Mouse (Mus musculus): ENCODE measurements around the gene Ugt1a9. TPM values are rescaled to one million over a fixed set of nuclear protein-coding genes. Genes with fewer than 3 reads are reported as not detected.

Gene Ugt1a9
- polyA plus RNA-seq, 1 experiment from 2014 or later = not detected

- H3K27me3 ChIP-seq (ENCODE audit: control insufficient read depth, insufficient read depth, low read length) = no peaks in the 10 kb centered on the region
- DNase-seq (ENCODE audit: low spot score) = no peak
- H3K9me3 ChIP-seq (replicated peaks; ENCODE audit: control insufficient read depth, low read length) = no peaks in the 10 kb centered on the region; the same call in 1 of the 2 replicates
- no peak overlapping the region for H3K4me3 ChIP-seq (ENCODE audit: low read depth, low read length)
- H3K9ac ChIP-seq (replicated peaks; ENCODE audit: low read length) = no peak overlapping the region
- H3K4me1 ChIP-seq (ENCODE audit: control insufficient read depth, insufficient read depth, low read length) = no peaks in the 10 kb centered on the region
- H3K36me3 ChIP-seq (replicated peaks; ENCODE audit: control insufficient read depth, insufficient read depth, low read depth, low read length) = no peaks in the 10 kb centered on the region
- no peak overlapping the region for H3K4me2 ChIP-seq (ENCODE audit: low read depth, low read length)
- H3K27ac ChIP-seq (replicated peaks; ENCODE audit: low read depth, low read length) = no peak overlapping the region
- WGBS = 61% methylated on average over 2 of the region's 2 CpGs
- no peak for ATAC-seq (replicated peaks; ENCODE audit: insufficient number of reproducible peaks, low FRiP score, low TSS enrichment, low read depth)
These were observed 129.4 kb downstream of the Ugt1a9 start for GRCm38 (mm10) chr1:88199996-88200395.

- DNase-seq (ENCODE audit: low spot score) = no peak
- 86% methylated on average over 7 of the region's 7 CpGs for WGBS
- Histone ChIP-seq H3K4me2 (ENCODE audit: low read depth, low read length) (no peak within 1 kb of the TSS), H3K4me1 (ENCODE audit: control insufficient read depth, insufficient read depth, low read length) (no peaks in the 10 kb centered on the region), H3K4me3 (ENCODE audit: low read depth, low read length) (no peak within 1 kb of the TSS), H3K27me3 (ENCODE audit: control insufficient read depth, insufficient read depth, low read length) (no peaks in the 10 kb centered on the region), H3K9me3 (replicated peaks; ENCODE audit: control insufficient read depth, low read length) (no peaks in the 10 kb centered on the region; the same call in 1 of the 2 replicates), H3K9ac (replicated peaks; ENCODE audit: low read length) (no peak within 1 kb of the TSS), H3K27ac (replicated peaks; ENCODE audit: low read depth, low read length) (no peak within 1 kb of the TSS), H3K36me3 (replicated peaks; ENCODE audit: control insufficient read depth, insufficient read depth, low read depth, low read length) (no peaks in the 10 kb centered on the region)
- no peak for ATAC-seq (replicated peaks; ENCODE audit: insufficient number of reproducible peaks, low FRiP score, low TSS enrichment, low read depth)
These were observed 129.9 kb downstream of the Ugt1a9 start, which contains the start of gene Ugt1a2 for GRCm38 (mm10) chr1:88200456-88200855. TSS of gene Ugt1a2 (plus strand) at chr1:88200601.

DNA sequence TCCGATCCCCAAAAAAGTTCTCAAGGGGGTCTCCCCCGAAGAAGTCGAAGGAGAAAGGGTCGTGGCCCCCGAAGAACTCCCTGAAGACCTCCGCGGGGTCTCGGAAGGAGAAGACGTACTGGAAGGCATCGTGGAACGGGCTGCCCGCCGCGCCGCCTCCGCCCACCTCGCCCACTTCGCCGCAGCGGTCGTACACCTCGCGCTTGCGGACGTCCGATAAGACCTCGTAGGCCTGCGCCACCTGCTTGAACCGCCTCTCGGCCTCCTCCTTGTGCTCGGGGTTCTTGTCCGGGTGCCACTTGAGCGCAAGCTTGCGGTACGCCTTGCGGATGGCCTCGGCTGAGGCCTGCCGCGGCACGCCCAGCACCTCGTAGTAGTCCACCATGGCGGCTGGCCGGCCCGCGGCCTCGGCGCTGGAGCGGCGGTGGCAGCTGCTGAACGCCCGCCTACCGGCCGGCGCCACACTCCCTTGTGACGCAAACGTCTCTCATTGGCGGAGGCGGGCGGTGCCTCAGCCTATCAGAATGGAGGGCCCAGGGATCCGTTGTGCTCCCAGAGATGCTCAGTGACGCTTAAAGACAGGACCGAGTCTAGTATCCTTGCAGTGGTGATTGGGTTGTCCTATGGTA lies 134.8 kb downstream of the Ugt1a9 start, which contains the start of gene Dnajb3:
Gene Dnajb3 (minus strand): TSS at position 489 of the 629 bp plus-strand sequence.
- peak within 1 kb of the TSS; percentile 78 for H3K9ac ChIP-seq (replicated peaks; ENCODE audit: low read length)
- H3K4me3 ChIP-seq (ENCODE audit: low read depth, low read length) = peak within 1 kb of the TSS; percentile 42
- ATAC-seq (replicated peaks; ENCODE audit: insufficient number of reproducible peaks, low FRiP score, low TSS enrichment, low read depth) (peak; percentile 99), DNase-seq (ENCODE audit: low spot score) (peak; percentile 90)
- no peaks in the 10 kb centered on the region for H3K36me3 ChIP-seq (replicated peaks; ENCODE audit: control insufficient read depth, insufficient read depth, low read depth, low read length)
- peak within 1 kb of the TSS; percentile 71 for H3K4me2 ChIP-seq (ENCODE audit: low read depth, low read length)
- no peaks in the 10 kb centered on the region for H3K4me1 ChIP-seq (ENCODE audit: control insufficient read depth, insufficient read depth, low read length)
- H3K27ac ChIP-seq (replicated peaks; ENCODE audit: low read depth, low read length) = no peak within 1 kb of the TSS
- no peaks in the 10 kb centered on the region for H3K27me3 ChIP-seq (ENCODE audit: control insufficient read depth, insufficient read depth, low read length)
- H3K9me3 ChIP-seq (replicated peaks; ENCODE audit: control insufficient read depth, low read length) = no peaks in the 10 kb centered on the region; the same call in 1 of the 2 replicates
- 5% methylated on average over 62 of the region's 62 CpGs for WGBS

GRCm38 (mm10) chr1:88206843-88207479 lies 136.4 kb downstream of the Ugt1a9 start:
- no peak overlapping the region for H3K4me2 ChIP-seq (ENCODE audit: low read depth, low read length)
- no peak for DNase-seq (ENCODE audit: low spot score)
- no peak for ATAC-seq (replicated peaks; ENCODE audit: insufficient number of reproducible peaks, low FRiP score, low TSS enrichment, low read depth)
- H3K4me1 ChIP-seq (ENCODE audit: control insufficient read depth, insufficient read depth, low read length) = no peaks in the 10 kb centered on the region
- H3K9me3 ChIP-seq (replicated peaks; ENCODE audit: control insufficient read depth, low read length) = peaks cover 7% of the 10 kb centered on the region
- no peak overlapping the region for H3K9ac ChIP-seq (replicated peaks; ENCODE audit: low read length)
- no peak overlapping the region for H3K27ac ChIP-seq (replicated peaks; ENCODE audit: low read depth, low read length)
- 73% methylated on average over 2 of the region's 2 CpGs for WGBS
- no peaks in the 10 kb centered on the region for H3K36me3 ChIP-seq (replicated peaks; ENCODE audit: control insufficient read depth, insufficient read depth, low read depth, low read length)
- H3K4me3 ChIP-seq (ENCODE audit: low read depth, low read length) = no peak overlapping the region
- H3K27me3 ChIP-seq (ENCODE audit: control insufficient read depth, insufficient read depth, low read length) = no peaks in the 10 kb centered on the region

DNA sequence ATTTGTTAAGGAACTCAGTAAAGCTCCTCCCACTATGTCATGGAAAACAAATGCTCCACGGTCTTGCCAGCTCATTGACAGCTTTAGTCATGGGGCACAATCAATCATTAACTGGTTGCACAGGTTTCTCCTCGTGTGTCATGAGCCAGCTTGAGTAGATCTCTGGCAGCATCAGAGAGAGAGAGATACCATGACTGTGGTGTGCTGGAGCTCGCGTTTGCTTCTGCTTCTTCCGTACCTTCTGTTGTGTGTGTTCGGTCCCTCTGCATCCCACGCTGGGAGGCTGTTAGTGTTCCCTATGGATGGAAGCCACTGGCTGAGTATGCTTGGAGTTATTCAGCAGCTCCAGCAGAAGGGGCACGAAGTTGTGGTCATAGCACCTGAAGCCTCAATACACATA lies 141.2 kb downstream of the Ugt1a9 start, which contains the start of gene Ugt1a1:
Gene Ugt1a1 (plus strand): TSS at position 148 of the 400 bp plus-strand sequence.
- 72% methylated on average over 8 of the region's 8 CpGs for WGBS

DNA sequence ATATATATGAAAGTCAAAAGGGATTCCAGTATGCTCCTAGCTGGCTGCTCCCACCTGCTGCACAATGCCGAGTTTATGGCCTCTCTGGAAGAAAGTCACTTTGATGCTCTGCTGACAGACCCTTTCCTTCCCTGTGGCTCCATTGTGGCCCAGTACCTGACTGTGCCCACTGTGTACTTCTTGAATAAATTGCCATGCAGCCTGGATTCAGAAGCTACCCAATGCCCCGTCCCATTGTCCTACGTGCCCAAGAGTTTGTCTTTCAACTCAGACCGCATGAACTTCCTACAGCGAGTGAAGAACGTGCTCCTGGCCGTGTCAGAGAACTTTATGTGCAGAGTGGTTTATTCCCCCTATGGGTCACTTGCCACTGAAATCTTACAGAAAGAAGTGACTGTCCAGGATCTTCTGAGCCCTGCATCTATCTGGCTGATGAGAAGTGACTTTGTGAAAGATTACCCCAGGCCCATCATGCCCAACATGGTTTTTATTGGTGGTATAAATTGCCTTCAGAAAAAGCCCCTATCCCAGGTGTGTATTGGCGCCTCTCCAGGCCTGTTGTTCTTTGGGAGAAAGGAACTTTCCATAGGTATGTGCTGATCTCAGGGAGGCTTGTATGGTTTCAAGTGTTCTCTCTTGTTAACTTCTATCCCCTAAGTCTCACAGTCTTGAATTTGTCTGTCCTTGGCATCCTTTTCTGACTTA lies 141.9 kb downstream of the Ugt1a9 start:
- ATAC-seq (replicated peaks; ENCODE audit: insufficient number of reproducible peaks, low FRiP score, low TSS enrichment, low read depth) (no peak), DNase-seq (ENCODE audit: low spot score) (peak; percentile 1)
- Histone ChIP-seq H3K27ac (replicated peaks; ENCODE audit: low read depth, low read length) (no peak overlapping the region), H3K9ac (replicated peaks; ENCODE audit: low read length) (no peak overlapping the region), H3K27me3 (ENCODE audit: control insufficient read depth, insufficient read depth, low read length) (no peaks in the 10 kb centered on the region), H3K4me3 (ENCODE audit: low read depth, low read length) (no peak overlapping the region), H3K36me3 (replicated peaks; ENCODE audit: control insufficient read depth, insufficient read depth, low read depth, low read length) (no peaks in the 10 kb centered on the region), H3K4me2 (ENCODE audit: low read depth, low read length) (no peak overlapping the region), H3K9me3 (replicated peaks; ENCODE audit: control insufficient read depth, low read length) (peaks cover 50% of the 10 kb centered on the region), H3K4me1 (ENCODE audit: control insufficient read depth, insufficient read depth, low read length) (no peaks in the 10 kb centered on the region)
- 61% methylated on average over 8 of the region's 8 CpGs for WGBS

More for the DNA sequence above, 141.2 kb downstream of the Ugt1a9 start, which contains the start of gene Ugt1a1:
- Histone ChIP-seq H3K9ac (replicated peaks; ENCODE audit: low read length) (no peak within 1 kb of the TSS), H3K4me2 (ENCODE audit: low read depth, low read length) (no peak within 1 kb of the TSS), H3K4me1 (ENCODE audit: control insufficient read depth, insufficient read depth, low read length) (no peaks in the 10 kb centered on the region), H3K27ac (replicated peaks; ENCODE audit: low read depth, low read length) (no peak within 1 kb of the TSS), H3K27me3 (ENCODE audit: control insufficient read depth, insufficient read depth, low read length) (no peaks in the 10 kb centered on the region), H3K4me3 (ENCODE audit: low read depth, low read length) (no peak within 1 kb of the TSS), H3K36me3 (replicated peaks; ENCODE audit: control insufficient read depth, insufficient read depth, low read depth, low read length) (no peaks in the 10 kb centered on the region), H3K9me3 (replicated peaks; ENCODE audit: control insufficient read depth, low read length) (peaks cover 43% of the 10 kb centered on the region)
- DNase-seq (ENCODE audit: low spot score) (peak; percentile 5), ATAC-seq (replicated peaks; ENCODE audit: insufficient number of reproducible peaks, low FRiP score, low TSS enrichment, low read depth) (no peak)

DNA sequence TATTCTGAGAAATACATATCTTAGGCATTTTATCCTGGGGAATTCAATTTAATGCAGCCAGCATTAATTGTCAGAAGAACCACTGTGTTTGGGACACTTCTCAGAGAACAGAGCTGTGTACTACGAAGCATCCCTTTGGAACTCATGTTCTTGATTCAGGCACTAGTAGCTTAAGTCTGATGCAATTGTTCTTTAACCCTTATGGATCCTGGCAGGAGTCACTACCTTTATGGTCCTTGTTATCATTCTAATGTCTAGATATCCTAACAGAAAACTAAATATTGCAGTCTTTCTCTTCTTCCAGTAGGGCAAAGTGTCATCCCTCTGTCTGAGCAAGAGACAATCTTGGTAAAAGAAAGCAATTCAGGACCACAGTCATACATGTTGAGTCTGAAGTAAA lies 142.5 kb downstream of the Ugt1a9 start:
- ATAC-seq (replicated peaks; ENCODE audit: insufficient number of reproducible peaks, low FRiP score, low TSS enrichment, low read depth) = no peak
- no peak overlapping the region for H3K27ac ChIP-seq (replicated peaks; ENCODE audit: low read depth, low read length)

More for the DNA sequence above, 142.5 kb downstream of the Ugt1a9 start:
- Histone ChIP-seq H3K9me3 (replicated peaks; ENCODE audit: control insufficient read depth, low read length) (peaks cover 52% of the 10 kb centered on the region), H3K9ac (replicated peaks; ENCODE audit: low read length) (no peak overlapping the region), H3K27me3 (ENCODE audit: control insufficient read depth, insufficient read depth, low read length) (no peaks in the 10 kb centered on the region), H3K36me3 (replicated peaks; ENCODE audit: control insufficient read depth, insufficient read depth, low read depth, low read length) (no peaks in the 10 kb centered on the region), H3K4me2 (ENCODE audit: low read depth, low read length) (no peak overlapping the region), H3K4me1 (ENCODE audit: control insufficient read depth, insufficient read depth, low read length) (no peaks in the 10 kb centered on the region), H3K4me3 (ENCODE audit: low read depth, low read length) (no peak overlapping the region)
- no peak for DNase-seq (ENCODE audit: low spot score)
- 84% methylated on average over 1 of the region's 1 CpGs for WGBS

Measured in embryonic facial prominence, embryonic 11.5 days (tissue).